Mouse (Mus musculus) limb, embryonic 14.5 days (tissue): Measurements from ENCODE around the gene Hist1h2ae. TPM values are rescaled to one million over a fixed set of nuclear protein-coding genes. Genes with fewer than 3 reads are reported as not detected.

Experiments
- ATAC-seq: fragments of 200-750 bp; cut with Nextera tagmentation; 2 replicates; pipeline ENCODE4 v1.8.0; 2017; ENCODE audit warnings: low read depth, moderate number of reproducible peaks, moderate TSS enrichment; ENCODE audit not compliant: low FRiP score
- DNase-seq: peaks from one replicate; pipeline ENCODE4 v3.0.0-alpha.2; 2015; ENCODE audit warnings: low spot score
- H3K27ac ChIP-seq: fragments of 300-500 bp; sonication (generic); replicated peaks from 2 replicates; pipeline ENCODE4 v1.5.1; 2014; ENCODE audit warnings: low read depth, mild to moderate bottlenecking, low read length, moderate library complexity, mixed read lengths
- H3K27me3 ChIP-seq: fragments of 300-500 bp; sonication (generic); 2 replicates; pipeline ENCODE4 v1.6.1; 2014; ENCODE audit warnings: low read length, mixed read lengths; ENCODE audit not compliant: control insufficient read depth, insufficient read depth
- H3K36me3 ChIP-seq: fragments of 300-500 bp; sonication (generic); 2 replicates; pipeline ENCODE4 v1.6.1; 2014; ENCODE audit warnings: mild to moderate bottlenecking, low read length, moderate library complexity, mixed read lengths; ENCODE audit not compliant: control insufficient read depth, insufficient read depth
- H3K4me1 ChIP-seq: fragments of 300-500 bp; sonication (generic); 2 replicates; pipeline ENCODE4 v1.6.1; 2014; ENCODE audit warnings: antibody characterized with exemption, low read length, mixed read lengths; ENCODE audit not compliant: control insufficient read depth, insufficient read depth
- H3K4me2 ChIP-seq: fragments of 300-500 bp; sonication (generic); replicated peaks from 2 replicates; pipeline ENCODE4 v1.6.1; 2014; ENCODE audit warnings: low read depth, mild to moderate bottlenecking, low read length, moderate library complexity; ENCODE audit not compliant: severe bottlenecking
- H3K4me3 ChIP-seq: fragments of 300-500 bp; sonication (generic); replicated peaks from 2 replicates; pipeline ENCODE4 v1.5.1; 2014; ENCODE audit warnings: low read length
- H3K9ac ChIP-seq: fragments of 300-500 bp; sonication (generic); 2 replicates; pipeline ENCODE4 v1.6.1; 2014; ENCODE audit warnings: mild to moderate bottlenecking, low read depth, low read length, moderate library complexity; ENCODE audit not compliant: severe bottlenecking
- H3K9me3 ChIP-seq: fragments of 300-500 bp; sonication (generic); 2 replicates; pipeline ENCODE4 v1.6.1; 2016; ENCODE audit warnings: low read length; ENCODE audit not compliant: control insufficient read depth
- POLR2A ChIP-seq: fragments of 200-500 bp; IDR thresholded peaks from 2 replicates; pipeline ENCODE4 v1.8.0; 2012; ENCODE audit warnings: inconsistent platforms, mild to moderate bottlenecking, moderate library complexity, borderline replicate concordance; ENCODE audit not compliant: insufficient read depth, insufficient read length; ENCODE audit errors: extremely low read depth
- WGBS: fragments of 180-500 bp; shearing (Covaris S2); extraction: QIAGEN DNeasy Blood & Tissue Kit; methylation state at CpG from one replicate; pipeline ENCODE4 v1.1.7; 2014; 5-methylcytosine and 5-hydroxymethylcytosine counted together
- polyA plus RNA-seq, 2 experiments: library from polyadenylated mRNA; depleted of rRNA in 1 of 2; stranded (reverse) in 1 of 2; unstranded in 1 of 2; fragments of >200 nt; fragmentation: Nextera tagmentation in 1 of 2; extraction: Ambion mirVana in 1 of 2; gene quantifications; 2 replicates each; pipeline versions ENCODE4 v1.2.1 to v1.2.3; 2012 to 2014

Hist1h2ae gene
- polyA plus RNA-seq, 2 experiments, result 19.8 to 103 TPM

DNA sequence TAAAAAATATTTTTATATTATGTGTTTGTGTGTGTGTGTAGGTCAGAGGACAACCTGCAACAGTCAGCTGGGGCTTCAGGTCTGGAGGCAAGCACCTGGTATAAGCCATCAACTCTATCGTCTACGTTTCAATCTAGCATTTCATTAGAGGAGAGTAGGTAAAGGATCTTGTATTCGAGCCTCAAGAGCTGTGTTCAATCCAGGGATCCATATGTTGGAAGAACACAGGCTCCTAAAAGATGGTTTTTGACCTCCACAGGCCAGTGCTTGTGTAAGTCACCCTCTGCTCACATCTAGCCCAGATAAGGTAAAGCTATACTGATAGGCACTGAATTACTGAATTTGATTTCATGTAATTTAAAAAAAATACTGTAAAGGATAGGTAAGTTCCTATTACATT, 14.1 kb downstream of the Hist1h2ae start:
- Histone ChIP-seq H3K4me3 (no peak overlapping the region), H3K9me3 (no peaks in the 10 kb centered on the region), H3K36me3 (no peaks in the 10 kb centered on the region), H3K4me2 (peak overlapping the region; percentile 94; the same call in 1 of the 2 replicates), H3K9ac (no peak overlapping the region), H3K4me1 (peaks cover 17% of the 10 kb centered on the region), H3K27me3 (no peaks in the 10 kb centered on the region), H3K27ac (peak overlapping the region; percentile 59; the same call in 1 of the 2 replicates)
- WGBS, result 65% methylated on average over 3 of the region's 3 CpGs
- TF ChIP-seq POLR2A, result no peak
- ATAC-seq, result no peak
- DNase-seq, result no peak

GRCm38 (mm10) chr13:23555839-23556416, 15.1 kb downstream of the Hist1h2ae start:
- Histone ChIP-seq H3K9ac (peak overlapping the region; percentile 73), H3K4me3 (peak overlapping the region; percentile 51), H3K4me1 (peaks cover 18% of the 10 kb centered on the region), H3K27me3 (no peaks in the 10 kb centered on the region), H3K9me3 (no peaks in the 10 kb centered on the region), H3K4me2 (peak overlapping the region; percentile 94), H3K36me3 (no peaks in the 10 kb centered on the region), H3K27ac (peak overlapping the region; percentile 97)
- peak; percentile 98 for DNase-seq
- WGBS, result 0% methylated on average over 18 of the region's 18 CpGs
- peak; percentile 94; the same call in 1 of the 2 replicates for TF ChIP-seq POLR2A
- peak; percentile 75 for ATAC-seq

DNA sequence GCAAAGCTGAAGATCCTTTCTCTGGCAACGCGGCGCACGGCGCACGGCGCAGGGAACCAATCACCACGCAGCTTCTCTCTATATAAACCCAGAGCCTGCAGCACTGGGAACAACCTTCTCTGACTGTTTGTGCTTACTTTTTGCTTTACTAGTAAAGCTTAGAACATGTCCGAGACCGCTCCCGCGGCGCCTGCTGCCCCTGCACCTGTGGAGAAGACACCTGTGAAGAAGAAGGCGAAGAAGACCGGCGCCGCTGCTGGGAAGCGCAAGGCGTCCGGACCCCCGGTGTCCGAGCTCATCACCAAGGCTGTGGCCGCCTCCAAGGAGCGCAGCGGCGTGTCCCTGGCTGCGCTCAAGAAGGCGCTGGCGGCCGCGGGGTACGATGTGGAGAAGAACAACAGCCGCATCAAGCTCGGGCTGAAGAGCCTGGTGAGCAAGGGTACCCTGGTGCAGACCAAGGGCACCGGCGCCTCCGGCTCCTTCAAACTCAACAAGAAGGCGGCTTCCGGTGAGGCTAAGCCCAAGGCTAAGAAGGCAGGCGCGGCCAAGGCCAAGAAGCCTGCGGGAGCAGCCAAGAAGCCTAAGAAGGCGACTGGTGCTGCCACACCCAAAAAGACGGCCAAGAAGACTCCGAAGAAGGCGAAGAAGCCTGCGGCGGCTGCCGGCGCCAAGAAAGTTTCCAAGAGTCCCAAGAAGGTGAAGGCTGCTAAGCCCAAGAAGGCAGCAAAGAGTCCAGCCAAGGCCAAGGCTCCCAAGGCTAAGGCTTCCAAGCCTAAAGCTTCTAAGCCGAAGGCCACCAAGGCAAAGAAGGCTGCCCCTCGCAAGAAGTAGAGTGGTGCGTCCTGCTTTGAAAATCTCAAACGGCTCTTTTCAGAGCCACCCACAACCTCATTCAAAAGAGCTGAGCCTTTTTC, 15.8 kb downstream of the Hist1h2ae start:
- peaks cover 15% of the 10 kb centered on the region for H3K4me1 ChIP-seq
- peak; percentile 95; the same call in 1 of the 2 replicates for TF ChIP-seq POLR2A
- peak overlapping the region; percentile 97 for H3K27ac ChIP-seq
- DNase-seq (peak; percentile 96), ATAC-seq (peak; percentile 77)
- H3K9ac ChIP-seq, result peak overlapping the region; percentile 73
- H3K4me3 ChIP-seq, result peak overlapping the region; percentile 51
- under 1% methylated on average over 52 of the region's 54 CpGs for WGBS
- H3K4me2 ChIP-seq, result peak overlapping the region; percentile 94
- H3K27me3 ChIP-seq, result no peaks in the 10 kb centered on the region
- H3K36me3 ChIP-seq, result no peaks in the 10 kb centered on the region
- no peaks in the 10 kb centered on the region for H3K9me3 ChIP-seq

GRCm38 (mm10) chr13:23554393-23554792, 16.6 kb downstream of the Hist1h2ae start:
- Histone ChIP-seq H3K27ac (peak overlapping the region; percentile 97), H3K27me3 (no peaks in the 10 kb centered on the region), H3K9me3 (no peaks in the 10 kb centered on the region), H3K4me1 (peaks cover 15% of the 10 kb centered on the region), H3K4me2 (peak overlapping the region; percentile 94), H3K4me3 (peak overlapping the region; percentile 51), H3K36me3 (no peaks in the 10 kb centered on the region), H3K9ac (peak overlapping the region; percentile 73)
- WGBS, result 21% methylated on average over 9 of the region's 9 CpGs
- no peak for TF ChIP-seq POLR2A
- no peak for ATAC-seq
- no peak for DNase-seq

GRCm38 (mm10) chr13:23552962-23553361, 18.1 kb downstream of the Hist1h2ae start, which contains the start of gene Hist1h1d:
TSS of gene Hist1h1d (plus strand) at chr13:23553262.
- Histone ChIP-seq H3K4me1 (peaks cover 15% of the 10 kb centered on the region), H3K9ac (no peak within 1 kb of the TSS), H3K27me3 (no peaks in the 10 kb centered on the region), H3K9me3 (no peaks in the 10 kb centered on the region), H3K4me2 (peak within 1 kb of the TSS; percentile 46; the same call in 1 of the 2 replicates), H3K4me3 (peak within 1 kb of the TSS; percentile 36), H3K36me3 (no peaks in the 10 kb centered on the region), H3K27ac (peak within 1 kb of the TSS; percentile 97)
- ATAC-seq (no peak), DNase-seq (no peak)
- no peak for TF ChIP-seq POLR2A
